Mouse (Mus musculus) liver, embryonic 11.5 days (tissue): Measurements from ENCODE around the gene Zfp280c. TPM values are rescaled to one million over a fixed set of nuclear protein-coding genes. Genes with fewer than 3 reads are reported as not detected.

Experiments used
- ATAC-seq: fragments of 200-750 bp; cut with Nextera tagmentation; replicated peaks from 2 replicates; pipeline ENCODE4 v1.8.0; 2017; ENCODE audit warnings: moderate number of reproducible peaks, mild to moderate bottlenecking, moderate TSS enrichment, moderate library complexity; ENCODE audit not compliant: low FRiP score
- DNase-seq: peaks from one replicate; pipeline ENCODE4 v3.0.0-alpha.2; 2017; ENCODE audit warnings: low spot score
- H3K27ac ChIP-seq: fragments of 300-500 bp; sonication (generic); 2 replicates; pipeline ENCODE4 v1.5.1; 2014; ENCODE audit warnings: mild to moderate bottlenecking, low read depth, low read length, control low read depth
- H3K27me3 ChIP-seq: fragments of 300-500 bp; sonication (generic); replicated peaks from 2 replicates; pipeline ENCODE4 v1.6.1; 2014; ENCODE audit warnings: low read length, mixed read lengths; ENCODE audit not compliant: control insufficient read depth, insufficient read depth
- H3K36me3 ChIP-seq: fragments of 300-500 bp; sonication (generic); 2 replicates; pipeline ENCODE4 v1.6.1; 2014; ENCODE audit warnings: mild to moderate bottlenecking, low read length, moderate library complexity, mixed read lengths; ENCODE audit not compliant: control insufficient read depth, insufficient read depth
- H3K4me1 ChIP-seq: fragments of 300-500 bp; sonication (generic); replicated peaks from 2 replicates; pipeline ENCODE4 v1.6.1; 2014; ENCODE audit warnings: low read length, mixed read lengths; ENCODE audit not compliant: control insufficient read depth, insufficient read depth
- H3K4me2 ChIP-seq: fragments of 300-500 bp; sonication (generic); 2 replicates; pipeline ENCODE4 v1.6.1; 2014; ENCODE audit warnings: mild to moderate bottlenecking, control low read depth, moderate library complexity
- H3K4me3 ChIP-seq: fragments of 300-500 bp; sonication (generic); 2 replicates; pipeline ENCODE4 v1.5.1; 2014; ENCODE audit warnings: low read depth, low read length, control low read depth
- H3K9ac ChIP-seq: fragments of 300-500 bp; sonication (generic); 2 replicates; pipeline ENCODE4 v1.6.1; 2014; ENCODE audit warnings: low read depth, low read length, control low read depth
- H3K9me3 ChIP-seq: fragments of 300-500 bp; sonication (generic); 2 replicates; pipeline ENCODE4 v1.6.1; 2016; ENCODE audit warnings: low read length, inconsistent platforms, mixed read lengths; ENCODE audit not compliant: control insufficient read depth
- WGBS: fragments of 180-500 bp; shearing (Covaris S2); extraction: QIAGEN DNeasy Blood & Tissue Kit; methylation state at CpG from one replicate; pipeline ENCODE4 v1.1.7; 2014; 5-methylcytosine and 5-hydroxymethylcytosine counted together
- polyA plus RNA-seq: library from polyadenylated mRNA; unstranded; fragments of >200 nt; fragmentation: Nextera tagmentation; extraction: Ambion mirVana; gene quantifications from 2 replicates; pipeline ENCODE4 v1.2.1, GENCODE M21; 2014

Gene Zfp280c
- 10.7 and 11.9 TPM in 2 replicates for polyA plus RNA-seq

DNA sequence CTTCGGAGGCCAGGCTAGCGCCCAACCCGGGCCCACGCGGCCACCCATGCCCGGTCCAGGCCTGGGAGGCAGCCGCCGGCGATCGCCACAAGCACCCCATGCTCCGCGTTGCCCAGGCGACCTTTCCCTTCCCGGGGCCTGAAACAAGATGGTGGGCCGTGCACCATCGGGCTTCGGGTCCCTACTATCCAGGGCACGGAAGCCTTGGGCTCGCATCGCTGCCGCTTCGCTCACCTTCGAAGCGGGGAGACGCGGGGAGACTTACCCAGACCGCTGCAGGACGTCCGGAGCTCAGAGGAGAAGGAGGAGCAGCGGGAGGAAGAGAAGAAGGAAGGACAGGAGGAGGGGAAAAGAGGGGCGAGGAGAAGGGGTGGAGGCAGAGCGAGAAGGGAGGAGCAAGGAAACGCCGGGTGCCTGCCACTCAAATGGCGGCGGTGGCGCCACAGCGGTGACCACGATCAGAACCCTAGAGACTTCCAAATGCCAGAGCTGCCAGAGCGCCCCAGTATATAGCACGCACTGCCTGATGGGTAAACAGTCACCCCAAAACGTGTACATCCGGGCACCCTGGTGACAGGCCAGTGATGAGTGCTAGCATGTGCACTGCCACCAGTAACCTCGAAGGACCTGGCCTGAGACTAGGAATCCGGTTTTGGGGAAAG lies at the start of gene Zfp280c:
Gene Zfp280c (minus strand): TSS at position 406 of the 662 bp plus-strand sequence.
- Histone ChIP-seq H3K4me3 (peak within 1 kb of the TSS; percentile 71), H3K4me2 (peak within 1 kb of the TSS; percentile 61), H3K27ac (peak within 1 kb of the TSS; percentile 48), H3K27me3 (no peaks in the 10 kb centered on the region), H3K9ac (peak within 1 kb of the TSS; percentile 77), H3K36me3 (peaks cover 2% of the 10 kb centered on the region; the same call in 1 of the 2 replicates), H3K4me1 (no peaks in the 10 kb centered on the region), H3K9me3 (no peaks in the 10 kb centered on the region)
- DNase-seq, result peak; percentile 69
- peak; percentile 88 for ATAC-seq
- WGBS, result 8% methylated on average over 45 of the region's 45 CpGs

DNA sequence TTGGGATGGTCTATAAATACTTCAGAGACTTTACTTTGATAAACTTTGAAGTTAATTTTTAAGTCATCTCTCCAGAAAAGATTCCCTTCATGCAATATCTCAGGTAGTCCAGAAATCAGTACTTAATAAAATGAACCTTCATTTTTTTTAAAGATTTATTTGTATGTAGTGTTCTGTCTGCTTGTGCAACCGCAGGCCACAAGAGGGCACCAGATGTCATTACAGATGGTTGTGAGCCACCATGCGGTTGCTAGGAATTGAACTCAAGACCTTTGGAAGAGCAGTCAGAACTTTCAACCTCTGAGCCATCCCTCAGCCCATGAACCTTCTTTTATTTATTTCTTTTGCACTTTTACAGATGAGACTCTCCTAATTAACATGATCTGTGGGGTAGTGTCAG lies 42.7 kb upstream of the Zfp280c start:
- DNase-seq, result no peak
- Histone ChIP-seq H3K27ac (no peak overlapping the region), H3K4me2 (no peak overlapping the region), H3K36me3 (no peaks in the 10 kb centered on the region), H3K4me3 (no peak overlapping the region), H3K9ac (no peak overlapping the region), H3K4me1 (no peaks in the 10 kb centered on the region), H3K9me3 (no peaks in the 10 kb centered on the region), H3K27me3 (no peaks in the 10 kb centered on the region)
- 59% methylated on average over 2 of the region's 2 CpGs for WGBS
- no peak for ATAC-seq

DNA sequence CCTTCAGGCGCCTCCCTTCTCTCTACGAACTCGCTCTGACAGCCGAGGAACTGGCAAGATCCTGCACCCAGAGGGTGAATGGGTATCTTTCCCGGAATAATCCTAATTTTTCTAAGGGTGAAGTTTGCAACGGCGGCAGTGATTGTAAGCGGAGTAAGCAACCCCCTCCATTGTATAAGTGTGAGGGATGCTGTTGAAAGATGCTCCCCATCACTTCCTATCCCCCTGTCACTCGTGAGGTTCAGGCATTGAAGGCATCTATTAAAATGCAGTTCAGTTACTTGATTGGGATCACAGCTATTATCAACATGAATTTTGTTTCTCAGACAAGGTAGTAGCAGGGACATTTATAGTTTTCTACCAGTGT lies 29.7 kb upstream of the Zfp280c start:
- WGBS, result 21% methylated on average over 9 of the region's 9 CpGs
- H3K4me3 ChIP-seq, result peak overlapping the region; percentile 67
- no peak for ATAC-seq
- no peaks in the 10 kb centered on the region for H3K9me3 ChIP-seq
- H3K27ac ChIP-seq, result no peak overlapping the region
- H3K27me3 ChIP-seq, result no peaks in the 10 kb centered on the region
- DNase-seq, result no peak
- no peaks in the 10 kb centered on the region for H3K36me3 ChIP-seq
- H3K9ac ChIP-seq, result peak overlapping the region; percentile 67
- H3K4me1 ChIP-seq, result no peaks in the 10 kb centered on the region
- H3K4me2 ChIP-seq, result peak overlapping the region; percentile 68

DNA sequence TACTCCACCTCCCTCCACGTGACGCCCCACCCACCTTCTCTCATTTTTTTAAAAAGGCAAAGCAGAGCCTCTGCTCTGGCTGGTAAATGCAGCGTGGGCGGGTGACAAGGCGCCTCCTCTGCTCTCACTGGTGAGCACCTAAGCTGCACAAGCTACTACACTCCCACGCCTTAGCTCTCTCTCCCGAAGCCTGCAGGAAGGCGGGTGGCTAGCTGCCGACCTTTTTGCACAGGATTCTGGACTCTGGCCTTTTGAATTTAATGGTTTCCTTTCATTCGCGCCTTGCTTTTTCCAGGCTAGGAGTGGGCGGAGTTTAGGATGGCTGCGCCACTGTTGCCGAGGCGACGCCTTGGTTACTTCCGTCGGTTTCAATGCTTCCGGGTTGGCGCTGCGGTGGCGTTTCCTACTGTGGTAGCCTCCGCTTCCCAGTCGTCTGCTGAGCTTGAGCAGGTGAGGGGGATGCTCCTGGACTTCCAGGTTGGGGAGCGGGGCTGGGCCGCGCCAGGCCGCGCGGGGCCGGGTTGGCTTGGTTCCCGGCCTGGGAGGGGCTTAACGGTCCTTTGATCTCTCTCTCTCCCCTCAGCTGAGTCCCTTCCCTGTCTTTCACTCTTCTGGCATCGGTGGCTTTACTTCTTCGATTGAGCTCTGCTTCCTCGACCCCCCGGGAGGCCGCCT lies 29.2 kb upstream of the Zfp280c start, which contains the start of gene Slc25a14:
Gene Slc25a14 (plus strand): TSS at position 35 of the 675 bp plus-strand sequence.
- Histone ChIP-seq H3K36me3 (no peaks in the 10 kb centered on the region), H3K4me2 (peak within 1 kb of the TSS; percentile 68), H3K27ac (peak within 1 kb of the TSS; percentile 66), H3K9ac (peak within 1 kb of the TSS; percentile 67), H3K4me3 (peak within 1 kb of the TSS; percentile 67), H3K9me3 (no peaks in the 10 kb centered on the region), H3K4me1 (no peaks in the 10 kb centered on the region), H3K27me3 (no peaks in the 10 kb centered on the region)
- ATAC-seq, result peak; percentile 91
- peak; percentile 75 for DNase-seq
- 12% methylated on average over 38 of the region's 38 CpGs for WGBS

DNA sequence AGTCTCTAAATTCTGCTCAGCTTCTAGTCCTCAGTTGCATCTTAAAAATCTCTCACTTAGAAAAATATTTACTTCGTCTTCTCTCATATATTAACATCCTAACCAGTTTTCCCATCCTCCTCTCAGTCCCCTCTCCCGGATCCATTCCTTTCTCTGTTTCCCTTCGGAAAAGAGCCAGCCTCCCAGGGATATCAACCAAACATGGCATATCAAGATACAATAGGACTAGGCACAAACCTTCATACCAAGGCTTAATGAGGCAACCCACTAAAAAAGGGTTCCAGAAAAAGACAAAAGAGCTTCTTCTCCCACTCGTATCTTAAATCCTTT lies 28.7 kb upstream of the Zfp280c start:
- Histone ChIP-seq H3K4me2 (peak overlapping the region; percentile 68), H3K4me1 (no peaks in the 10 kb centered on the region), H3K9ac (peak overlapping the region; percentile 67; the same call in 1 of the 2 replicates), H3K27ac (peak overlapping the region; percentile 66), H3K36me3 (no peaks in the 10 kb centered on the region), H3K27me3 (no peaks in the 10 kb centered on the region), H3K4me3 (peak overlapping the region; percentile 67), H3K9me3 (no peaks in the 10 kb centered on the region)
- no peak for DNase-seq
- ATAC-seq, result no peak
- WGBS, result 25% methylated on average over 4 of the region's 4 CpGs

DNA sequence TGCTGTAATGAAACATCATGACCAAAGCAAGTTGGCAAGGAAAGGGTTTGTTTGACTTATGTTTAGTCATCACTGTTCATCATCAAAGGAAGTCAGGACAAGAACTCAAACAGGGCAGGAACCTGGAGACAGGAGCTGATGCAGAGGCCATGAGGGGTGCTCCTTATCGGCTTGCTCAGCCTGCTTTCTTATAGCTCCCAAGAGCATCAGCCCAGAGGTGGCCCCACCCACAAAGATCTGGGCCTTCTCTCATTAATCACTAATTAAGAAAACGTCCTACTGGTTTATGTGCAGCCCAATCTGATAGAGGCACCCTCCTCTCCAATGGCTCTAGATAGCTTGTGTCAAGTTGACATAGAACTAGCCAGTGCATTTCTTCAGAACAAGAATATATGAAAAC lies 10.6 kb upstream of the Zfp280c start:
- H3K9me3 ChIP-seq, result no peaks in the 10 kb centered on the region
- ATAC-seq (no peak), DNase-seq (no peak)
- H3K9ac ChIP-seq, result no peak overlapping the region
- H3K4me1 ChIP-seq, result no peaks in the 10 kb centered on the region
- no peak overlapping the region for H3K4me2 ChIP-seq
- H3K4me3 ChIP-seq, result no peak overlapping the region
- no peaks in the 10 kb centered on the region for H3K36me3 ChIP-seq
- H3K27me3 ChIP-seq, result no peaks in the 10 kb centered on the region
- H3K27ac ChIP-seq, result no peak overlapping the region
- WGBS, result 40% methylated on average over 2 of the region's 2 CpGs

DNA sequence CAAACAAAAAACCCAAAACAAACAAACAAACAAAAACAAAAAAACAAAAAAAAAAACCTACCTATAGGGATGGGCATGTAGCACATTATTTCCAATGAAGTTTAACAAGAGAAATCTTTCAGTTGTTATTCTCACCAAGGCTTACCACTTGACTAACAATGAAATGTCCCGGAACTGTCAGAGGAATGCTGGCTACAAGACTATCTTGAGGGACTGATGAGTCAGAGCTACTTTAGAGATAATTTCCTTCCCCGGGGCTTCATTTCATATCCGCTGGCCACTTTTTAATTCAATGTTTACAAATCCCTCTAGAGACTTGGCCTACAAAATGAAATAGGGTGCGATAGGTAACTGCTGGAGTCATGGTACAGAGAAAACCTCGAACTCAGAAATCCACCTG lies 2.6 kb upstream of the Zfp280c start:
- Histone ChIP-seq H3K27ac (no peak overlapping the region), H3K4me3 (no peak overlapping the region), H3K4me2 (no peak overlapping the region), H3K4me1 (no peaks in the 10 kb centered on the region), H3K36me3 (no peaks in the 10 kb centered on the region), H3K9ac (no peak overlapping the region), H3K9me3 (no peaks in the 10 kb centered on the region), H3K27me3 (no peaks in the 10 kb centered on the region)
- ATAC-seq (no peak), DNase-seq (no peak)
- 73% methylated on average over 5 of the region's 5 CpGs for WGBS

DNA sequence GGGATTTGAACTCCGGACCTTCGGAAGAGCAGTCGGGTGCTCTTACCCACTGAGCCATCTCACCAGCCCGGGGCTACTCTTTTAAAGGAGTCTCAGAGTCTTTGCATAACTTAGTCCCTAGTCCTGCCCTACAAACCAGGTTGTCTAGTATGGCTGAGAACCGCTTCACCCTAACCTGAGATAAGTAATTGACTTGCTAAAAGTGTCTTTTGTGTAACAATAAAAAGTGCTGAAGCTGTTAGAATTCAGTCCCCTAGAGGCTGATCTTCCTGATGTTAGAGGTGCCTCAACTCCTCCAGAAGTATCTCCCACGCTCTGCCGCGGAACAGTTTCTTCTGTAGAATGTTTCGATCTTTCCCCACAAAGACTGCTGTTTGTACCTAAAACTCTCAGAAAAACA lies 1.7 kb upstream of the Zfp280c start:
- Histone ChIP-seq H3K27ac (no peak overlapping the region), H3K36me3 (no peaks in the 10 kb centered on the region; the same call in 1 of the 2 replicates), H3K4me3 (no peak overlapping the region), H3K27me3 (no peaks in the 10 kb centered on the region), H3K9me3 (no peaks in the 10 kb centered on the region), H3K9ac (no peak overlapping the region), H3K4me1 (no peaks in the 10 kb centered on the region), H3K4me2 (no peak overlapping the region)
- DNase-seq (no peak), ATAC-seq (no peak)
- WGBS, result 87% methylated on average over 9 of the region's 9 CpGs

DNA sequence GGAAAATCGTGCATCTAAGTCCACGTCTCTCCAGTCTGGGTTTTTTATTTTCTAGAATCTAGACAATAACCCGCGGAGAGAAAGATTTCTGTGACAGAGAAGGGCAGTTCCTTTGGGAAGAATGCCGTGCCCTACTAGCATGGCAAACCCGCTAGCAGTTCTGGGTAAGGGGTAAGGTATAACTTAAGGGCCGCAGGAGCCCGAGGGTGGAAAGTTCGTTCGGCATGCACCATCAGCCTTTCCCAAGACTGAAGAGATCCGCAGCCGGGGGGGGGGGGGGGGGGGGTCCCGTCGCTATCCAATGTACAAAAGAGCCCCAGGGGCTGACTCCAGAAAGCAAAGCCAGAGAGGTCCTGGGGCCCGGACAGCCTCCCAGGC lies 594 bp downstream of the Zfp280c start:
- Histone ChIP-seq H3K9ac (peak overlapping the region; percentile 77), H3K27ac (peak overlapping the region; percentile 48), H3K9me3 (no peaks in the 10 kb centered on the region), H3K4me1 (no peaks in the 10 kb centered on the region), H3K4me2 (peak overlapping the region; percentile 61), H3K36me3 (peaks cover 2% of the 10 kb centered on the region; the same call in 1 of the 2 replicates), H3K4me3 (peak overlapping the region; percentile 71), H3K27me3 (no peaks in the 10 kb centered on the region)
- 15% methylated on average over 12 of the region's 15 CpGs for WGBS
- ATAC-seq, result peak; percentile 44; the same call in 1 of the 2 replicates
- DNase-seq, result peak; percentile 33
